Mouse (Mus musculus): ENCODE measurements around the gene Atxn7l3b.
A peak's percentile ranks its signal among the peaks of the same experiment; 100 is the strongest.
"Not testable (repeated sequence)": the region's sequence is repeated elsewhere in the genome, so short reads cannot be mapped to it uniquely, and the experiment has no call there.

Gene Atxn7l3b

GRCm38 (mm10) chr10:112928452-112929221, at the start of gene Atxn7l3b:
Gene Atxn7l3b (minus strand): TSS chr10:112929001.
- peak; percentile 94 for DNase-seq

GRCm38 (mm10) chr10:112977586-112977985, 48.8 kb upstream of the Atxn7l3b start:
- no peak for DNase-seq

GRCm38 (mm10) chr10:112973286-112974026, 44.7 kb upstream of the Atxn7l3b start:
- peak; percentile 6 for DNase-seq

GRCm38 (mm10) chr10:112970002-112970589, 41.3 kb upstream of the Atxn7l3b start:
- DNase-seq = no peak

- DNase-seq = no peak
Measured at GRCm38 (mm10) chr10:112967578-112967977, 38.8 kb upstream of the Atxn7l3b start.

GRCm38 (mm10) chr10:112962216-112962615, 33.4 kb upstream of the Atxn7l3b start:
- DNase-seq = not testable (repeated sequence)

- no peak for DNase-seq
Measured at GRCm38 (mm10) chr10:112954140-112954539, 25.3 kb upstream of the Atxn7l3b start.

- DNase-seq = no peak
Measured at GRCm38 (mm10) chr10:112948453-112948852, 19.7 kb upstream of the Atxn7l3b start.

GRCm38 (mm10) chr10:112929222-112929615, 418 bp upstream of the Atxn7l3b start:
- no peak for DNase-seq

- DNase-seq = no peak
Measured at GRCm38 (mm10) chr10:112926961-112927360, 1.8 kb downstream of the Atxn7l3b start.

- no peak for DNase-seq
Measured at GRCm38 (mm10) chr10:112926271-112926670, 2.5 kb downstream of the Atxn7l3b start.

GRCm38 (mm10) chr10:112916575-112917190, 12.1 kb downstream of the Atxn7l3b start:
- DNase-seq = no peak

GRCm38 (mm10) chr10:112900243-112900642, 28.6 kb downstream of the Atxn7l3b start:
- DNase-seq = no peak

GRCm38 (mm10) chr10:112899796-112900195, 29.0 kb downstream of the Atxn7l3b start:
- DNase-seq = no peak

GRCm38 (mm10) chr10:112896636-112897035, 32.2 kb downstream of the Atxn7l3b start:
- DNase-seq = no peak

- no peak for DNase-seq
Measured at GRCm38 (mm10) chr10:112893622-112894252, 35.1 kb downstream of the Atxn7l3b start.

GRCm38 (mm10) chr10:112884064-112884463, 44.7 kb downstream of the Atxn7l3b start:
- DNase-seq = no peak

- DNase-seq = no peak
Measured at GRCm38 (mm10) chr10:112883688-112884004, 45.2 kb downstream of the Atxn7l3b start.

GRCm38 (mm10) chr10:112882789-112883687, 45.8 kb downstream of the Atxn7l3b start:
- DNase-seq = no peak

- DNase-seq = no peak
Measured at GRCm38 (mm10) chr10:112882149-112882548, 46.7 kb downstream of the Atxn7l3b start.

- no peak for DNase-seq
Measured at GRCm38 (mm10) chr10:112876655-112877393, 52.0 kb downstream of the Atxn7l3b start.

Measured in liver (tissue).